Mouse (Mus musculus) large intestine, adult 2 months (tissue): ENCODE results near the gene Copb1. TPM values are rescaled to one million over a fixed set of nuclear protein-coding genes. Genes with fewer than 3 reads are reported as not detected.

Experiments used
- DNase-seq: peaks from one replicate; pipeline ENCODE4 v3.0.0-alpha.2; 2012; ENCODE audit warnings: low read depth, low spot score
- WGBS: fragments of 180-500 bp; shearing (Covaris S2); methylation state at CpG from one replicate; pipeline ENCODE4 v1.1.7; 2018; 5-methylcytosine and 5-hydroxymethylcytosine counted together
- polyA plus RNA-seq: library from polyadenylated mRNA; depleted of rRNA; stranded (reverse); fragments of >200 nt; gene quantifications from 2 replicates; pipeline ENCODE4 v1.2.3, GENCODE M21; 2012; rRNA removed

Gene Copb1
- polyA plus RNA-seq, 1 experiment = 31.5 TPM

- DNase-seq = no peak
- WGBS = 10% methylated on average over 5 of the region's 5 CpGs
Measured at GRCm38 (mm10) chr7:114181391-114181790, 73.1 kb downstream of the Copb1 start.

DNA sequence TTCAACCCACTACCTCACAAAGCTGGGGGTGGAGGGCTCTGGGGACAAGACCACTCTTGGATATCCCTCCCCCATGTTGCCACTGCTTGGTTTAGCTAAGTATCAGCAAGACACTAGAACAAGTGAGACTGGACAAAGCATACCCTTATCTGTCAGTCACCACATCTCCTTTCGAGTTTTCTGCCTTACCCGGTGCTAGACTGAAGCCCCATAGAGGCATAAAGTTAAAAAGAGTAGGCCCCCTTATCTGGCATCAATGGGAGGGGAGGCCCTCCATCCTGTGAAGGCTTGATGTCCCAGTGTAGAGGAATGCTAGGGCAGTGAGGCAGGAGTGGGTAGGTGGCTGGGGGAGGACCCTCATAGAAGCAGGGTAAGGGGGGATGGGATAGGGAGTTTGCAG lies 77.9 kb downstream of the Copb1 start:
- DNase-seq = no peak
- WGBS = 92% methylated on average over 2 of the region's 2 CpGs

GRCm38 (mm10) chr7:114171354-114172097 lies 83.0 kb downstream of the Copb1 start:
- 38% methylated on average over 8 of the region's 8 CpGs for WGBS
- no peak for DNase-seq

- 83% methylated on average over 4 of the region's 4 CpGs for WGBS
Measured at GRCm38 (mm10) chr7:114169996-114170395, 84.5 kb downstream of the Copb1 start.

GRCm38 (mm10) chr7:114169381-114169780 lies 85.1 kb downstream of the Copb1 start:
- 71% methylated on average over 2 of the region's 2 CpGs for WGBS
- DNase-seq = no peak

More at GRCm38 (mm10) chr7:114169996-114170395, 84.5 kb downstream of the Copb1 start:
- DNase-seq = no peak

Other genes starting within 250 kb of the Copb1 start
- gene Rras2, start 136.9 kb downstream of the Copb1 start, polyA plus RNA-seq = 14.2 and 14.3 TPM in 2 replicates
- 114 and 135 TPM in 2 replicates for gene Psma1, start 21.4 kb upstream of the Copb1 start, polyA plus RNA-seq
- 3.8 and 4.2 TPM in 2 replicates for gene Pde3b, start 160.6 kb upstream of the Copb1 start, polyA plus RNA-seq